Mouse (Mus musculus) stomach, postnatal 0 days (tissue): ENCODE measurements around the gene Fam114a2. TPM values are rescaled to one million over a fixed set of nuclear protein-coding genes. Genes with fewer than 3 reads are reported as not detected.
"Not testable (repeated sequence)": the region's sequence is repeated elsewhere in the genome, so short reads cannot be mapped to it uniquely, and the experiment has no call there.

Experiments used
- ATAC-seq: fragments of 200-750 bp; cut with Nextera tagmentation; 2 replicates; pipeline ENCODE4 v1.8.0; 2017; ENCODE audit not compliant: low FRiP score, low TSS enrichment
- DNase-seq: peaks from one replicate; pipeline ENCODE4 v3.0.0-alpha.2; 2016; ENCODE audit warnings: low spot score
- H3K27ac ChIP-seq: fragments of 300-500 bp; sonication (generic); replicated peaks from 2 replicates; pipeline ENCODE4 v1.5.1; 2014; ENCODE audit warnings: mild to moderate bottlenecking, control low read depth
- H3K27me3 ChIP-seq: fragments of 300-500 bp; sonication (generic); 2 replicates; pipeline ENCODE4 v1.6.1; 2014; ENCODE audit warnings: low read length; ENCODE audit not compliant: control insufficient read depth, insufficient read depth
- H3K36me3 ChIP-seq: fragments of 300-500 bp; sonication (generic); 2 replicates; pipeline ENCODE4 v1.6.1; 2014; ENCODE audit warnings: low read length, mixed read lengths; ENCODE audit not compliant: control insufficient read depth, insufficient read depth
- H3K4me1 ChIP-seq: fragments of 300-500 bp; sonication (generic); replicated peaks from 2 replicates; pipeline ENCODE4 v1.6.1; 2014; ENCODE audit warnings: antibody characterized with exemption; ENCODE audit not compliant: control insufficient read depth, insufficient read depth
- H3K4me2 ChIP-seq: fragments of 300-500 bp; sonication (generic); replicated peaks from 2 replicates; pipeline ENCODE4 v1.6.1; 2014; ENCODE audit warnings: low read depth, mild to moderate bottlenecking, control low read depth, moderate library complexity
- H3K4me3 ChIP-seq: fragments of 300-500 bp; sonication (generic); 2 replicates; pipeline ENCODE4 v1.5.1; 2014; ENCODE audit warnings: low read depth, low read length, control low read depth
- H3K9ac ChIP-seq: fragments of 300-500 bp; sonication (generic); 2 replicates; pipeline ENCODE4 v1.6.1; 2014; ENCODE audit warnings: mild to moderate bottlenecking, low read length, control low read depth, mixed read lengths
- H3K9me3 ChIP-seq: fragments of 300-500 bp; sonication (generic); 2 replicates; pipeline ENCODE4 v1.6.1; 2016; ENCODE audit warnings: low read length; ENCODE audit not compliant: control insufficient read depth
- CTCF ChIP-seq: IDR thresholded peaks from 2 replicates; pipeline ENCODE4 v1.5.1; 2016; ENCODE audit warnings: antibody characterized with exemption, low read depth, mild to moderate bottlenecking, moderate library complexity
- EP300 ChIP-seq: optimal IDR thresholded peaks from 2 replicates; pipeline ENCODE3; 2016; ENCODE audit warnings: antibody characterized with exemption
- WGBS: fragments of 180-500 bp; shearing (Covaris S2); extraction: QIAGEN DNeasy Blood & Tissue Kit; methylation state at CpG from one replicate; pipeline ENCODE4 v1.1.7; 2014; 5-methylcytosine and 5-hydroxymethylcytosine counted together
- polyA plus RNA-seq: library from polyadenylated mRNA; unstranded; fragments of >200 nt; fragmentation: Nextera tagmentation; extraction: Ambion mirVana; gene quantifications from 2 replicates; pipeline ENCODE4 v1.2.1, GENCODE M21; 2015

Gene Fam114a2
- polyA plus RNA-seq = 45.3 and 50.7 TPM in 2 replicates

- DNase-seq (peak; percentile 93), ATAC-seq (peak; percentile 94)
- peak within 1 kb of the TSS; percentile 87 for H3K9ac ChIP-seq
- no peaks in the 10 kb centered on the region for H3K36me3 ChIP-seq
- H3K27ac ChIP-seq = peak within 1 kb of the TSS; percentile 92
- under 1% methylated on average over 49 of the region's 59 CpGs for WGBS
- H3K4me2 ChIP-seq = peak within 1 kb of the TSS; percentile 69
- 0 out of 2 replicates have a peak, but pooled peaks cover 2% of the 10 kb centered on the region for H3K4me1 ChIP-seq
- peak within 1 kb of the TSS; percentile 87 for H3K4me3 ChIP-seq
- no peaks in the 10 kb centered on the region for H3K9me3 ChIP-seq
- H3K27me3 ChIP-seq = no peaks in the 10 kb centered on the region
- TF ChIP-seq EP300 (no peak), CTCF (no peak)
These were observed at the start of gene Fam114a2, which contains the start of gene Mfap3 for GRCm38 (mm10) chr11:57518091-57518750. Gene Fam114a2, minus strand, starts transcription at chr11:57518617. Gene Mfap3, plus strand, starts transcription at chr11:57518664.

GRCm38 (mm10) chr11:57566091-57567035, 47.9 kb upstream of the Fam114a2 start:
- H3K4me2 ChIP-seq = no peak overlapping the region
- no peak overlapping the region for H3K4me3 ChIP-seq
- no peak overlapping the region for H3K27ac ChIP-seq
- ATAC-seq = no peak
- no peaks in the 10 kb centered on the region for H3K9me3 ChIP-seq
- TF ChIP-seq CTCF = no peak
- TF ChIP-seq EP300 = no peak
- H3K9ac ChIP-seq = no peak overlapping the region
- no peaks in the 10 kb centered on the region for H3K36me3 ChIP-seq
- no peak for DNase-seq
- 43% methylated on average over 18 of the region's 18 CpGs for WGBS
- H3K4me1 ChIP-seq = no peaks in the 10 kb centered on the region
- H3K27me3 ChIP-seq = no peaks in the 10 kb centered on the region

- DNase-seq = no peak
These were observed 46.1 kb upstream of the Fam114a2 start for GRCm38 (mm10) chr11:57564564-57564963.

GRCm38 (mm10) chr11:57557936-57558335, 39.5 kb upstream of the Fam114a2 start:
- H3K9me3 ChIP-seq, H3K27ac ChIP-seq, ATAC-seq, H3K36me3 ChIP-seq, H3K9ac ChIP-seq, H3K4me2 ChIP-seq, H3K4me3 ChIP-seq, DNase-seq, H3K4me1 ChIP-seq, H3K27me3 ChIP-seq: not testable (repeated sequence)
- 92% methylated on average over 9 of the region's 10 CpGs for WGBS

More at GRCm38 (mm10) chr11:57564564-57564963, 46.1 kb upstream of the Fam114a2 start:
- no peak for TF ChIP-seq EP300
- no peak for TF ChIP-seq CTCF
- Histone ChIP-seq H3K4me2 (no peak overlapping the region), H3K9me3 (no peaks in the 10 kb centered on the region), H3K36me3 (no peaks in the 10 kb centered on the region), H3K27ac (no peak overlapping the region), H3K4me3 (no peak overlapping the region), H3K27me3 (no peaks in the 10 kb centered on the region), H3K9ac (no peak overlapping the region), H3K4me1 (no peaks in the 10 kb centered on the region)
- no peak for ATAC-seq
- WGBS = 56% methylated on average over 12 of the region's 12 CpGs

- TF ChIP-seq EP300 (no peak), CTCF (no peak)
- no peak overlapping the region for H3K4me2 ChIP-seq
- WGBS = 69% methylated on average over 9 of the region's 9 CpGs
These were observed 34.8 kb upstream of the Fam114a2 start for GRCm38 (mm10) chr11:57553015-57553780.

More at GRCm38 (mm10) chr11:57553015-57553780, 34.8 kb upstream of the Fam114a2 start:
- H3K9me3 ChIP-seq = no peaks in the 10 kb centered on the region
- H3K4me1 ChIP-seq = no peaks in the 10 kb centered on the region; the same call in 1 of the 2 replicates
- no peak for DNase-seq
- H3K36me3 ChIP-seq = no peaks in the 10 kb centered on the region
- no peak overlapping the region for H3K27ac ChIP-seq
- H3K4me3 ChIP-seq = no peak overlapping the region
- no peaks in the 10 kb centered on the region for H3K27me3 ChIP-seq
- H3K9ac ChIP-seq = no peak overlapping the region
- no peak for ATAC-seq
